7 mouse cellular contexts compared by ENCODE assay signal in the genomic region with DNA sequence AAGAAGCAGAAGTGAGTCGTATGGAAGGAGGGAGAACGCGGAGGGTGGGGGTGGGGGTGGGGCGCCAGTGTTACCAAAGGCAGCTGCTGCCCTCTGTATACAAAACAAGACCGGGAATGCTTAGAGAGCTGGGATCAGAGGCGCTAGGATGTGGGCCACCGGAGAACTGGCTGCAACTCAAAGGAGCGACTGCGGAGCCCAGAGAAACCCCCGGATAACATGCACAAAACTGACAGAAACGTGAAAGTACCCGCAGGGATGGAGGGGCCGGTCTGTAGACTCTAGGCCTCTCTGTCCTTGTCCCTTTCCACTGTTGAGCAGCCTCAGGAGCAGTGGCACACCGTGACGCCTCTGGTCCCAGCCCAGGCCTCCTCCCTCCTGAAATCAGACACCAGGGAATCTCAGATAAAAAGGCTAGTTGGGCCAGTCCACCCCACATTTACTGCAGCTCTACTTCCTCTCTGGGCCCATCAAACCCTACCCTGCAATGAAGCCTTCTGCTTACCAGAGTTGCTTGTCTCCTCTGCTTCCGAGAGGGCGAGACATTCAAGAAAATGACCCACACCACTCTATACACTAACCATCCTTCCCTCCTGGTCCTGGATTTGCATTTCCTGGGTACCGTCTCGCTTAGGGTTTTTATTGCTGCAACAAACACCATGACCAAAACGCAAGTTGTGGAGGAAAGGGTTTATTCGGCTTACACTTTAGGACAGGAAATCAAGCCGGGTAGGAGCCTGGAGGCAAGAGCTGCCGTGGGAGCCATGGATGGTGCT. TPM values are rescaled to one million over a fixed set of nuclear protein-coding genes. Genes with fewer than 3 reads are reported as not detected.
DNase-seq lines count a peak whose midpoint lies in the region; ATAC-seq and TF ChIP-seq lines count a peak whose summit lies in the region.

No protein-coding gene starts in this region.

- peak overlapping the region; percentile 80 for H3K4me3 ChIP-seq in E14TG2a.4 (replicated peaks; ENCODE audit: low read length)
- H3K4me3 ChIP-seq in forebrain, postnatal 0 days (ENCODE audit: low read depth, low read length): no peak overlapping the region
- no peak overlapping the region for H3K4me3 ChIP-seq in liver, embryonic 13.5 days (replicated peaks)

- DNase-seq in MN1 (ENCODE audit: low spot score): peak; percentile 63
- peak; percentile 40 for DNase-seq in forebrain, postnatal 0 days
- no peak for DNase-seq in liver, embryonic 13.5 days
- DNase-seq in ovary, adult 18-20 months (ENCODE audit: low spot score): no peak
- no peak for DNase-seq in urinary bladder, adult 2 months (ENCODE audit: low spot score)

- no peaks in the 10 kb centered on the region for H3K9me3 ChIP-seq in E14TG2a.4 (ENCODE audit: low read length)
- no peaks in the 10 kb centered on the region for H3K9me3 ChIP-seq in forebrain, postnatal 0 days (ENCODE audit: low read length)
- no peaks in the 10 kb centered on the region for H3K9me3 ChIP-seq in liver, embryonic 13.5 days (replicated peaks)

- peak overlapping the region; percentile 66; the same call in 1 of the 2 replicates for H3K27ac ChIP-seq in forebrain, postnatal 0 days (ENCODE audit: low read depth, low read length)
- peak overlapping the region; percentile 75 for H3K27ac ChIP-seq in liver, embryonic 13.5 days

- H3K4me1 ChIP-seq in E14TG2a.4 (replicated peaks; ENCODE audit: low read depth, low read length): peaks cover 74% of the 10 kb centered on the region
- H3K4me1 ChIP-seq in forebrain, postnatal 0 days (ENCODE audit: insufficient read depth): no peaks in the 10 kb centered on the region
- H3K4me1 ChIP-seq in liver, embryonic 13.5 days (replicated peaks): peaks cover 59% of the 10 kb centered on the region

- ATAC-seq in forebrain, postnatal 0 days: peak; percentile 43
- ATAC-seq in liver, embryonic 13.5 days (ENCODE audit: low read depth): 0 out of 2 replicates have a peak, but pooled peaks have one; percentile 16
- no peak for ATAC-seq in frontal cortex, adult (ENCODE audit: low TSS enrichment)

- 22% methylated on average over 23 of the region's 23 CpGs for WGBS in forebrain, postnatal 0 days
- 32% methylated on average over 23 of the region's 23 CpGs for WGBS in liver, embryonic 13.5 days (ENCODE audit: insufficient replicate concordance)

- H3K27me3 ChIP-seq in E14TG2a.4 (ENCODE audit: insufficient read depth, low read length): peaks cover 28% of the 10 kb centered on the region
- no peaks in the 10 kb centered on the region for H3K27me3 ChIP-seq in forebrain, postnatal 0 days (ENCODE audit: insufficient read depth, low read length)
- no peaks in the 10 kb centered on the region for H3K27me3 ChIP-seq in liver, embryonic 13.5 days

- no peak overlapping the region for H3K9ac ChIP-seq in forebrain, postnatal 0 days
- H3K9ac ChIP-seq in liver, embryonic 13.5 days: peak overlapping the region; percentile 27; the same call in 1 of the 2 replicates

- no peak for TF ChIP-seq CTCF in E14TG2a.4 (conservative IDR thresholded peaks at IDR 0.05; ENCODE audit: low read length)
- no peak for TF ChIP-seq CTCF in forebrain, postnatal 0 days (IDR thresholded peaks at IDR 0.05; ENCODE audit: low read depth)

- H3K4me2 ChIP-seq in forebrain, postnatal 0 days (ENCODE audit: low read depth): no peak overlapping the region
- peak overlapping the region; percentile 10 for H3K4me2 ChIP-seq in liver, embryonic 13.5 days

- H3K36me3 ChIP-seq in E14TG2a.4 (ENCODE audit: insufficient read depth, low read length): peaks cover 5% of the 10 kb centered on the region; the same call in 1 of the 2 replicates
- H3K36me3 ChIP-seq in forebrain, postnatal 0 days (ENCODE audit: insufficient read depth): no peaks in the 10 kb centered on the region
- no peaks in the 10 kb centered on the region for H3K36me3 ChIP-seq in liver, embryonic 13.5 days

RNA-seq across cellular contexts. Expression of a gene that starts 1.7 kb away (rescaled TPM):
- total RNA-seq in forebrain, postnatal 0 days (2014; rRNA removed): 51.4 and 63.5 TPM in 2 replicates
- polyA plus RNA-seq in forebrain, postnatal 0 days (2015; fragmentation: Nextera tagmentation; extraction: Ambion mirVana): 37.7 and 45.7 TPM in 2 replicates
- polyA plus RNA-seq in liver, embryonic 13.5 days (2015; fragmentation: Nextera tagmentation; extraction: Ambion mirVana): 26.5 and 28.3 TPM in 2 replicates
- polyA plus RNA-seq in urinary bladder, adult 2 months (2012; rRNA removed): 35.3 and 46.7 TPM in 2 replicates

Comparison
In these comparisons a context has a peak if more than half of its experiments do, and no peak if none do; other contexts are left out.
1. DNase-seq: peak in MN1 (single experiment) and forebrain, postnatal 0 days (single experiment); none in liver, embryonic 13.5 days (single experiment), ovary, adult 18-20 months (single experiment) and urinary bladder, adult 2 months (single experiment).